Mouse (Mus musculus) CD8-positive naive resting alpha-beta T cell, adult 2 months (primary cell): ENCODE data around the gene 1700007K13Rik.
"Not testable (repeated sequence)": the region's sequence is repeated elsewhere in the genome, so short reads cannot be mapped to it uniquely, and the experiment has no call there.

Source experiments
- DNase-seq, 2 experiments: peaks; one replicate each; pipeline ENCODE4 v3.0.0; 2022; ENCODE audit warnings: low read depth in 2 of 2, low spot score in 2 of 2

The 1700007K13Rik gene

GRCm38 (mm10) chr2:28465836-28466518 lies at the start of gene 1700007K13Rik:
1700007K13Rik (minus strand) TSS chr2:28466332.
- peak in 1 of 2 experiments; percentile 50 for DNase-seq

- DNase-seq, result peak; percentile 93 to 94
These were observed 48.4 kb upstream of the 1700007K13Rik start for GRCm38 (mm10) chr2:28514489-28514888.

- no peak for DNase-seq
These were observed 47.6 kb upstream of the 1700007K13Rik start for GRCm38 (mm10) chr2:28513431-28514370.

- DNase-seq, result no peak
These were observed 46.8 kb upstream of the 1700007K13Rik start, which contains the start of gene Ralgds for GRCm38 (mm10) chr2:28512798-28513401. Ralgds (plus strand) TSS chr2:28513125.

GRCm38 (mm10) chr2:28511600-28511999 lies 45.5 kb upstream of the 1700007K13Rik start:
- not testable (repeated sequence) for DNase-seq

GRCm38 (mm10) chr2:28506291-28506690 lies 40.2 kb upstream of the 1700007K13Rik start:
- no peak for DNase-seq

- no peak for DNase-seq
These were observed 39.7 kb upstream of the 1700007K13Rik start, which contains the start of gene Gm10134 for GRCm38 (mm10) chr2:28505795-28506194. Gm10134 (plus strand) TSS chr2:28506095.

- no peak for DNase-seq
These were observed 38.5 kb upstream of the 1700007K13Rik start for GRCm38 (mm10) chr2:28504676-28505075.

- no peak for DNase-seq
These were observed 36.9 kb upstream of the 1700007K13Rik start for GRCm38 (mm10) chr2:28502987-28503386.

GRCm38 (mm10) chr2:28498431-28498830 lies 32.3 kb upstream of the 1700007K13Rik start:
- DNase-seq, result no peak

- no peak for DNase-seq
These were observed 31.4 kb upstream of the 1700007K13Rik start for GRCm38 (mm10) chr2:28497561-28497960.

- DNase-seq, result no peak
These were observed 30.5 kb upstream of the 1700007K13Rik start, which contains the start of gene Gbgt1 for GRCm38 (mm10) chr2:28496671-28497070. Gbgt1 (plus strand) TSS chr2:28496891.

- DNase-seq, result no peak
These were observed 29.9 kb upstream of the 1700007K13Rik start for GRCm38 (mm10) chr2:28495801-28496595.

GRCm38 (mm10) chr2:28495207-28495756 lies 29.1 kb upstream of the 1700007K13Rik start:
- no peak for DNase-seq

GRCm38 (mm10) chr2:28494521-28494920 lies 28.4 kb upstream of the 1700007K13Rik start:
- no peak for DNase-seq

GRCm38 (mm10) chr2:28483861-28484260 lies 17.7 kb upstream of the 1700007K13Rik start:
- no peak for DNase-seq

- no peak for DNase-seq
These were observed 13.4 kb upstream of the 1700007K13Rik start for GRCm38 (mm10) chr2:28479208-28480204.

GRCm38 (mm10) chr2:28477993-28478392 lies 11.9 kb upstream of the 1700007K13Rik start:
- not testable (repeated sequence) for DNase-seq

- DNase-seq, result not testable (repeated sequence)
These were observed 5.9 kb upstream of the 1700007K13Rik start for GRCm38 (mm10) chr2:28472011-28472410.
